Mouse (Mus musculus): ENCODE data around the gene Pias1. TPM values are rescaled to one million over a fixed set of nuclear protein-coding genes. Genes with fewer than 3 reads are reported as not detected.

The Pias1 gene
- total and polyA plus RNA-seq, 2 experiments from 2014 or later, result 37.2 to 48.7 TPM

- Histone ChIP-seq H3K9ac (replicated peaks; ENCODE audit: low read length) (no peak overlapping the region), H3K36me3 (ENCODE audit: insufficient read depth, low read length) (no peaks in the 10 kb centered on the region), H3K9me3 (ENCODE audit: low read length) (no peaks in the 10 kb centered on the region), H3K27me3 (ENCODE audit: insufficient read depth, low read length) (no peaks in the 10 kb centered on the region), H3K4me1 (ENCODE audit: insufficient read depth, low read length) (no peaks in the 10 kb centered on the region), H3K4me2 (ENCODE audit: low read depth, low read length) (no peak overlapping the region), H3K4me3 (ENCODE audit: low read length) (no peak overlapping the region), H3K27ac (no peak overlapping the region)
- WGBS, result 98% methylated on average over 5 of the region's 5 CpGs
- TF ChIP-seq CTCF (IDR thresholded peaks at IDR 0.05; ENCODE audit: low read depth), result no peak
- DNase-seq (ENCODE audit: low spot score), result no peak
- no peak for ATAC-seq
Measured at GRCm38 (mm10) chr9:62844461-62844860, 143.3 kb downstream of the Pias1 start.

GRCm38 (mm10) chr9:62843356-62844024 lies 144.2 kb downstream of the Pias1 start:
- no peak overlapping the region for H3K9ac ChIP-seq (replicated peaks; ENCODE audit: low read length)

GRCm38 (mm10) chr9:62839172-62839770 lies 148.5 kb downstream of the Pias1 start:
- Histone ChIP-seq H3K4me3 (ENCODE audit: low read length) (peak overlapping the region; percentile 75), H3K9me3 (ENCODE audit: low read length) (no peaks in the 10 kb centered on the region), H3K4me1 (ENCODE audit: insufficient read depth, low read length) (no peaks in the 10 kb centered on the region), H3K36me3 (ENCODE audit: insufficient read depth, low read length) (no peaks in the 10 kb centered on the region), H3K9ac (replicated peaks; ENCODE audit: low read length) (peak overlapping the region; percentile 78), H3K27ac (peak overlapping the region; percentile 83), H3K4me2 (ENCODE audit: low read depth, low read length) (peak overlapping the region; percentile 94), H3K27me3 (ENCODE audit: insufficient read depth, low read length) (no peaks in the 10 kb centered on the region)
- DNase-seq (ENCODE audit: low spot score) (peak; percentile 53), ATAC-seq (peak; percentile 22)
- TF ChIP-seq CTCF (IDR thresholded peaks at IDR 0.05; ENCODE audit: low read depth), result no peak
- 16% methylated on average over 14 of the region's 14 CpGs for WGBS

More at GRCm38 (mm10) chr9:62843356-62844024, 144.2 kb downstream of the Pias1 start:
- no peaks in the 10 kb centered on the region for H3K4me1 ChIP-seq (ENCODE audit: insufficient read depth, low read length)
- 83% methylated on average over 10 of the region's 10 CpGs for WGBS
- H3K27ac ChIP-seq, result no peak overlapping the region
- H3K36me3 ChIP-seq (ENCODE audit: insufficient read depth, low read length), result no peaks in the 10 kb centered on the region
- no peaks in the 10 kb centered on the region for H3K9me3 ChIP-seq (ENCODE audit: low read length)
- DNase-seq (ENCODE audit: low spot score) (no peak), ATAC-seq (no peak)
- no peak overlapping the region for H3K4me3 ChIP-seq (ENCODE audit: low read length)
- no peak for TF ChIP-seq CTCF (IDR thresholded peaks at IDR 0.05; ENCODE audit: low read depth)
- no peak overlapping the region for H3K4me2 ChIP-seq (ENCODE audit: low read depth, low read length)
- H3K27me3 ChIP-seq (ENCODE audit: insufficient read depth, low read length), result no peaks in the 10 kb centered on the region

- no peaks in the 10 kb centered on the region for H3K27me3 ChIP-seq (ENCODE audit: insufficient read depth, low read length)
- no peaks in the 10 kb centered on the region for H3K4me1 ChIP-seq (ENCODE audit: insufficient read depth, low read length)
- H3K4me2 ChIP-seq (ENCODE audit: low read depth, low read length), result peak within 1 kb of the TSS; percentile 94
- peak within 1 kb of the TSS; percentile 75 for H3K4me3 ChIP-seq (ENCODE audit: low read length)
- H3K36me3 ChIP-seq (ENCODE audit: insufficient read depth, low read length), result no peaks in the 10 kb centered on the region
- TF ChIP-seq CTCF (IDR thresholded peaks at IDR 0.05; ENCODE audit: low read depth), result no peak
- no peaks in the 10 kb centered on the region for H3K9me3 ChIP-seq (ENCODE audit: low read length)
- DNase-seq (ENCODE audit: low spot score), result peak; percentile 79
- ATAC-seq, result peak; percentile 90
- peak within 1 kb of the TSS; percentile 78 for H3K9ac ChIP-seq (replicated peaks; ENCODE audit: low read length)
- H3K27ac ChIP-seq, result peak within 1 kb of the TSS; percentile 83
- under 1% methylated on average over 48 of the region's 48 CpGs for WGBS
Measured at GRCm38 (mm10) chr9:62838506-62839171, 149.1 kb downstream of the Pias1 start, which contains the start of gene Cln6. Cln6 (plus strand) TSS chr9:62838785.

GRCm38 (mm10) chr9:62838146-62838505 lies 149.6 kb downstream of the Pias1 start:
- peak; percentile 18; the same call in 1 of the 2 replicates for ATAC-seq

GRCm38 (mm10) chr9:62837611-62838010 lies 150.1 kb downstream of the Pias1 start:
- no peak overlapping the region for H3K4me3 ChIP-seq (ENCODE audit: low read length)
- no peak overlapping the region for H3K4me2 ChIP-seq (ENCODE audit: low read depth, low read length)
- no peak overlapping the region for H3K9ac ChIP-seq (replicated peaks; ENCODE audit: low read length)
- DNase-seq (ENCODE audit: low spot score) (no peak), ATAC-seq (no peak)
- 51% methylated on average over 3 of the region's 3 CpGs for WGBS
- H3K4me1 ChIP-seq (ENCODE audit: insufficient read depth, low read length), result no peaks in the 10 kb centered on the region
- H3K36me3 ChIP-seq (ENCODE audit: insufficient read depth, low read length), result no peaks in the 10 kb centered on the region
- no peaks in the 10 kb centered on the region for H3K9me3 ChIP-seq (ENCODE audit: low read length)
- TF ChIP-seq CTCF (IDR thresholded peaks at IDR 0.05; ENCODE audit: low read depth), result no peak
- H3K27ac ChIP-seq, result no peak overlapping the region
- no peaks in the 10 kb centered on the region for H3K27me3 ChIP-seq (ENCODE audit: insufficient read depth, low read length)

More at GRCm38 (mm10) chr9:62838146-62838505, 149.6 kb downstream of the Pias1 start:
- Histone ChIP-seq H3K27ac (peak overlapping the region; percentile 83; the same call in 1 of the 2 replicates), H3K4me2 (ENCODE audit: low read depth, low read length) (peak overlapping the region; percentile 94), H3K36me3 (ENCODE audit: insufficient read depth, low read length) (no peaks in the 10 kb centered on the region), H3K9ac (replicated peaks; ENCODE audit: low read length) (peak overlapping the region; percentile 78; the same call in 1 of the 2 replicates), H3K4me3 (ENCODE audit: low read length) (peak overlapping the region; percentile 75), H3K27me3 (ENCODE audit: insufficient read depth, low read length) (no peaks in the 10 kb centered on the region), H3K9me3 (ENCODE audit: low read length) (no peaks in the 10 kb centered on the region), H3K4me1 (ENCODE audit: insufficient read depth, low read length) (no peaks in the 10 kb centered on the region)
- DNase-seq (ENCODE audit: low spot score), result no peak
- WGBS, result 18% methylated on average over 8 of the region's 8 CpGs
- no peak for TF ChIP-seq CTCF (IDR thresholded peaks at IDR 0.05; ENCODE audit: low read depth)
